Mouse (Mus musculus): ENCODE measurements around the gene Zfp292.

The Zfp292 gene

GRCm38 (mm10) chr4:34882291-34882769 is 430 bp downstream of the Zfp292 start:
- in situ Hi-C loops (cut with MboI, MseI): no loop called here

- in situ Hi-C loops (cut with MboI, MseI): no loop called here
These were observed 909 bp downstream of the Zfp292 start for GRCm38 (mm10) chr4:34881851-34882250.

GRCm38 (mm10) chr4:34880921-34881650 is 1.7 kb downstream of the Zfp292 start:
- in situ Hi-C loops (cut with MboI, MseI): no loop called here

- in situ Hi-C loops (cut with MboI, MseI): no loop called here
These were observed 8.5 kb downstream of the Zfp292 start for GRCm38 (mm10) chr4:34874234-34874633.

GRCm38 (mm10) chr4:34872896-34873495 is 9.8 kb downstream of the Zfp292 start:
- in situ Hi-C loops (cut with MboI, MseI): no loop called here

- in situ Hi-C loops (cut with MboI, MseI): no loop called here
These were observed 12.9 kb downstream of the Zfp292 start for GRCm38 (mm10) chr4:34869813-34870212.

GRCm38 (mm10) chr4:34861438-34861837 is 21.3 kb downstream of the Zfp292 start:
- in situ Hi-C loops (cut with MboI, MseI): no loop called here

- in situ Hi-C loops (cut with MboI, MseI): no loop called here
These were observed 23.3 kb downstream of the Zfp292 start for GRCm38 (mm10) chr4:34859416-34859815.

- in situ Hi-C loops (cut with MboI, MseI): no loop called here
These were observed 23.9 kb downstream of the Zfp292 start for GRCm38 (mm10) chr4:34858903-34859302.

- in situ Hi-C loops (cut with MboI, MseI): no loop called here
These were observed 26.8 kb downstream of the Zfp292 start for GRCm38 (mm10) chr4:34855966-34856365.

GRCm38 (mm10) chr4:34852051-34852450 is 30.7 kb downstream of the Zfp292 start:
- in situ Hi-C loops (cut with MboI, MseI): no loop called here

GRCm38 (mm10) chr4:34850156-34850555 is 32.6 kb downstream of the Zfp292 start:
- in situ Hi-C loops (cut with MboI, MseI): no loop called here

- in situ Hi-C loops (cut with MboI, MseI): no loop called here
These were observed 35.0 kb downstream of the Zfp292 start for GRCm38 (mm10) chr4:34847679-34848309.

GRCm38 (mm10) chr4:34843839-34844238 is 38.9 kb downstream of the Zfp292 start:
- in situ Hi-C loops (cut with MboI, MseI): no loop called here

GRCm38 (mm10) chr4:34842826-34843225 is 39.9 kb downstream of the Zfp292 start:
- in situ Hi-C loops (cut with MboI, MseI): no loop called here

GRCm38 (mm10) chr4:34831496-34831895 is 51.3 kb downstream of the Zfp292 start:
- in situ Hi-C loops (cut with MboI, MseI): no loop called here

GRCm38 (mm10) chr4:34829456-34829855 is 53.3 kb downstream of the Zfp292 start:
- in situ Hi-C loops (cut with MboI, MseI): no loop called here

GRCm38 (mm10) chr4:34823901-34824300 is 58.9 kb downstream of the Zfp292 start:
- in situ Hi-C loops (cut with MboI, MseI): no loop called here

- in situ Hi-C loops (cut with MboI, MseI): no loop called here
These were observed 62.9 kb downstream of the Zfp292 start for GRCm38 (mm10) chr4:34819904-34820303.

GRCm38 (mm10) chr4:34801166-34802034 is 81.4 kb downstream of the Zfp292 start:
- in situ Hi-C loops (cut with MboI, MseI): no loop called here

GRCm38 (mm10) chr4:34798005-34798404 is 84.8 kb downstream of the Zfp292 start:
- in situ Hi-C loops (cut with MboI, MseI): no loop called here
